Mouse (Mus musculus) urinary bladder, adult 2 months (tissue): ENCODE results near the gene Vps53. TPM values are rescaled to one million over a fixed set of nuclear protein-coding genes. Genes with fewer than 3 reads are reported as not detected.

Experiments used
- DNase-seq: peaks from one replicate; pipeline ENCODE4 v3.0.0; 2022; ENCODE audit warnings: low spot score
- polyA plus RNA-seq: library from polyadenylated mRNA; depleted of rRNA; stranded (reverse); fragments of >200 nt; gene quantifications from 2 replicates; pipeline ENCODE4 v1.2.3, GENCODE M21; 2012

The Vps53 gene
- polyA plus RNA-seq, 1 experiment = 37.9 TPM

DNA sequence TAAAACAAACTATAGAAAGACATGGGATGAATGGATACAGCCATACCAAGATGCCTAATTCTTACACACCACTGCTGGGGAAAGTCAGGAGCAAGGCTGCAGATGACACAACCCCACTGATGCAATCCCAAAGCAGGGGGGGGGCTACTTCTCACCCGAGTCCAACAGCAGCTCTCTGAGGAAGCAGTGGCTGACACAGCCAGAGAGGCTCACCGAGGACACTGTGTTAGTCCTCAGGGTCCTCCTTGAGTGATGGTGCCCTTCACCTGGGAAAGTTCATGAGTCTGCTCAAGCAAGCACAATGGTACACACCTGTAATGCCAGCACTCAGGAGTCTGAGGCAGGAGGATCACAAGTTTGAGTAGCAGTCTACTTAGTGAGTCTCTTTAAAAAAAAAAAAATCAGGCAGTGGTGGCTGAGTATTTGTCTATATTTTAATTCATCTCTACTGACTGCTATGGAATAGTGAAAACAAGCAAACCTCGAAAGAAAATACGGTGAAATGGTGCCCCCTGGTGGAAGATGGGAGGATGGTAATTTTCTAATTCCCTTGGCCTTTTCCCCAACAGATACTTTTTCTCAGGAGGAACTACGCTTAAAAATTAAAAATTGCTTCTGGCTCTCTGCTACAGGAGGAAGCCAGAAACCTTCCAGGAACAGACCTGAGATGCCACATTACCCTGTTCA, 12.2 kb downstream of the Vps53 start:
- DNase-seq = no peak

DNA sequence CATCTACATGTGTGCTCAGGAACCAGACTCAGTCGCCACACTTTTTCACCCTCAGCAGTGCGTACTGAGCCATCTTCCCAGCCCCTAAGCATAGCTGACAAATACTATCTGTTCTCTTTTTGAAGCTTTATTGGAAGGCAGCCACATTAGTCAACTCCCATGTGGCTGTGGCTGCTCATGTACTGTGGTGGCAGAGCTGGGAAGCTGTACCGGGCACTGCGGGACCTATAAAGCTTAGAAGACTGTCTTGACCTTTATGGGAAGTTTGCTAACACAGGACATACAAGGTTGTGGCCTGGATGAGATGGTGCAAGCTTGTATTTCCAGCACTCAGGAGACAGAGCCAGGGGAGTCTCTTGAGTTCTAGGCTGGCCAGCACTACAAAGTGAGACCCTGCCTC, 12.8 kb downstream of the Vps53 start:
- DNase-seq = no peak

- no peak for DNase-seq
Measured at GRCm38 (mm10) chr11:76160251-76160650, 19.2 kb downstream of the Vps53 start.

GRCm38 (mm10) chr11:76158375-76158774, 21.1 kb downstream of the Vps53 start:
- no peak for DNase-seq

DNA sequence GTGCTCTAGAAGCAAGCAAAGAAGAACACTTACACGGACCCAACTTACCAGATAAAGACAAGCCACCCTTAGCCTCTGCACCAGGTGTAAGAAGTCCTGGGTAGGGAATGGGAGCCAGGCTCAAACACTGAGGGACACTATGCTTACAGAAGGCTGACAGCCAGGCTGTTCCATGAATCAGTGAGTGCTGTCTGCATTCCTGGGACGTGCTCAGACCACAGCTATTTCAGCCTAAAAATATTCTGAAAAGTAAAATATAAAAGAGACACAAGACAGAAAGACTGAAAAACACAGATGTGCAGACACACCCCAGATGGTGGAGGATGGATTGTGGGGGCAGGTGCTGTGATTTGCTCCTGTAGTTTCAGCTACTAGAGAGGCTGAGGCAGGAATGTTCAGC, 24.6 kb downstream of the Vps53 start:
- DNase-seq = no peak

DNA sequence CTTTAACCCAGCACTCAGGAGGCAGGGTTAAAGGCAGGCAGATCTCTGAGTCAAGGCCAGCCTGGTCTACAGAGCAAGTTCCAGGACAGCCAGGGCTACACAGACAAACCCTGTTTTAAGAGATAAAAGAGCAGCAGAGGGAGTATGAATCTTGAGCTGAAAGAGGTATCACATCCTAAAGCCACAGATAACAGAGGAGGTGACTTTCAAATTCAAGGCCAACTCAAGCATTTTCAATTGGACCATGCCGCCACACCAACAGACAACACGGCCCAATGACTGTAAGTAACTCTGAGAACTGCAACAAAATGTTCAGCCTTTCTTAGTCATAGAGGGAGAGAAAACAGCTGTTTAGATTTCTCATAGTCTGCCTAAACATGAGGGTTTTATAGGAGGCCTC, 25.2 kb downstream of the Vps53 start:
- no peak for DNase-seq

- DNase-seq = no peak
Measured at GRCm38 (mm10) chr11:76153236-76153951, 26.1 kb downstream of the Vps53 start.

DNA sequence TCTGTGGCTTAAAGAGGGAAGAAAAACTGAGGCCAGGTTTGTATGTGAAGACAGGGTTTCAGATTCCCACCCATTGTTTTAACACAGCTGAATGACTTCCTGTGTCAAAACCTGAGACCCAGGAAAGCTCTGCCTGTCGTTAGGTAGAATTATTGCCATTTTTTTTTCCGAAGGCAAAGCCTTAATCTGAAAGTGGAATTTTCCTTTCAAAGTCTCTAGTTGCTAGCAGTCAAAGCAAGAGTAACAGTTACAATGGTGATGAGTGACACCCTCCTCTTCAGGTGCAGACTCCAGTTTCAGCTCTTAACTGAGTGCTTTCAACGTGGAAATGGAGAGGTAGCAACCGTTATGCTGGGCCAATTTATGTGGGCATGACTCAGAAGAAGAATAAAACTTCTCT, 28.5 kb downstream of the Vps53 start:
- no peak for DNase-seq

GRCm38 (mm10) chr11:76148055-76149008, 31.1 kb downstream of the Vps53 start:
- DNase-seq = no peak

DNA sequence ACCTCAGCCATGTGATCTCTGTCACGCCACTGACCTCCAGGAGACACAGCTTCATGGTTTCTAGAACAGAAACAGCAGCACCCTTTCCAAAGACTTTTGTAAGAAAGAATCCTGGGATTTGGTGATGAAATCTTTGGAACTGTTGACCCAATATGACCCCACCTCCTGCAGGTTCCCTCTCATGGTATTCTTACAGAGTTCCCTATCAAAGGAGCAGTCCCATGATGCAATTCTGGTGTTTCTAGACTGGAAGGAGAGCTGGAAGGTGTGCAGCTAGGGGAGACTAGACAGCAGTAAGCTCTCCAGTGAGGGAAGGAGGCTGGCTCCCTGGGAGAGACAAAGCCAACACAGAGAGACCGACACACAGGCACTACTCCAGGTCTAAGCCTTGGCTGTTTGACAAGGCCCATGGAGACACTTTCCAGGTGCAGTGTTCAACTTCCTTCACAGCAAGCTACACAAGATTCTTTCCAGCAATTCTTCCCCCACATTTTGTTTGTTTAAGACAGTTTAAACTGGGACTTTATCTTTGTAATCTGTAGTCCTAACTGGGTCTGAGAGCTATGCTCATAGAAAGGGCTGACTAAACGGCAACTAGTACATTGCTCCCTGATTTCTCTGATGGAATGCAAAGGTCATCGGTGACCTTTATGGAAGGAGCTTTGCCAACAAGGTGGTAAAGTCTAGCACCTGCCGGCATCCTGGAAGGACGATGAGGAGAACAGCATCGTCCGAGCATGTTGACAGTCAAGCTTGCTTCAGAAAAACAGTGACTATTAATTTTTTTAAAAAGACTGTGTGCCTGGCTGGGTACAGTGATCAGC, 33.0 kb downstream of the Vps53 start:
- no peak for DNase-seq

DNA sequence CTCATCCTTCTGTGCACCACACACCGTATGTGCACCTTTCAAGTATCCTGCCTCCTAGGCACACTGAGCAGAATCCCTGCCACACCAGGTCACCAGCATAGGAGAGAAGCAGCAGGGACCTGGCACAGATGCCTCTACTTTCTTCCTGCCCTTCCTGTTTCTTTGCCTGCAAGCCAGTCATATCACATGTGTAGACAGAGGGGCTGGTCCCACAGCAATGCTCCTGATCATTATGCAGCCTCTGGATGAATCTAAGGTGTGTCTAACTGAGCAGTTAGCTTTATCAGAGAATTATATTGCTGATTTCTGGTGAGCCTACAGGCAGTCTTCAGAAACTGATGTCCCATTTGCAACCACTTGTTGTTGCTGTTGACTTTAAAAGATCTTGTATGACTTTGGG, 34.3 kb downstream of the Vps53 start:
- no peak for DNase-seq

- no peak for DNase-seq
Measured at GRCm38 (mm10) chr11:76144386-76144785, 35.1 kb downstream of the Vps53 start.

- no peak for DNase-seq
Measured at GRCm38 (mm10) chr11:76137996-76138395, 41.5 kb downstream of the Vps53 start.

DNA sequence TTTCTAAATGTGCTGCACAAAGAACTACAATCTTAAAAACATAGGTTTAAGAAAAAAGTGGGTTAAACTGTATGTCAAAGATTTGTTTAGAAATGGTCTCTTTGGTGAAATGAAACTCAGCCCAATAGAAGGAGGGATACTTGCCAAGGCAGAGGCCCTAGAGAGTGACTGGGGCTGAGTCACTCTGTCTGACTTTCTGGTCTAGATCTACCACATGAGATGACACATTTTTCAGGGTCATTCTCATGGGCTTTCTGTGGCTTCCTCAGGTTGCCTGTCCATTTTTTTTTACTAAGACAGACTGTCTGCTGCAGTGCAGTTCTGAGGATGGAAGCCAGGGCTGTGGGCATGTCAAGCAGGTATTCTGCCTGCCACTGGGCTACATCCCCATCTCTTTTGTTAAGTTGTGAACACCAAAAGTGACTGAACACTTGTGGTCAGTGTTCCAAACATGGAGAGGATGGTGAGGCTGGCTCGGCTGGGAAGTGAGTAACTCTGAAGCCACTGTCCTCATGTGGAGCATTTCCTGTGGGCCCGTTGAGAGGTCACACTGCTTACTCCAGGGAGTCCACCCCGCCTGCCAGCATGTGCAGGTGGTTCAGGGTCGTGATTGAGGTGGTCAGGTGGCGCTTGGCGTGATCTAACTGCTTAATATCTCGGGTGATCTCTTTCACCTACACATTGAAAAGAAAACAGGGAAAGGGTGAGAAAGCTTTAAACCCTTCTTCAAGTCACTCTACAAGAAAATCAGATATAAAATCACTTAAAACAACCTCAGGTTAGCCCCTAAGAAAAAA, 43.6 kb downstream of the Vps53 start:
- no peak for DNase-seq

GRCm38 (mm10) chr11:76130859-76131258, 48.6 kb downstream of the Vps53 start:
- DNase-seq = no peak

GRCm38 (mm10) chr11:76125386-76125785, 54.1 kb downstream of the Vps53 start:
- DNase-seq = no peak

DNA sequence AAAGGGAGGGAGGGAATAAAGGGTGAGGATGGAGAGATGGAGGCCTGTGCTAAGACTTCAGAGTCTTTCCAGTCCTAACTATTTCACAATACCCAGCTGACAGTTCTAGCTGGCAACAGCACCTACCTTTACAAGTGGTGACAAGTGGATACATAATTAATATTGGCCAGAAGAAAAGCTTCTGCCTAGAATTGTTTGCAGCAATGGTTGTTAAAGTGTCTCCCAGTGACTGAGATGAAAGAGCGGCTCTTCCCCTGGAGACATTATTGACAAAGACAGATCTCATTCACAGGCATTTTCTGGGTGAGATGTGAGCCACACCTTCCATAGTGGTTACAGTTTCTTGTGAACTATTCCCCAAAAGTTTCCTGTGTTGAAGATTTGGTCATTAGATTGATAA, 55.9 kb downstream of the Vps53 start:
- DNase-seq = no peak

GRCm38 (mm10) chr11:76122571-76122970, 56.9 kb downstream of the Vps53 start:
- no peak for DNase-seq

GRCm38 (mm10) chr11:76121086-76121485, 58.4 kb downstream of the Vps53 start:
- DNase-seq = no peak

DNA sequence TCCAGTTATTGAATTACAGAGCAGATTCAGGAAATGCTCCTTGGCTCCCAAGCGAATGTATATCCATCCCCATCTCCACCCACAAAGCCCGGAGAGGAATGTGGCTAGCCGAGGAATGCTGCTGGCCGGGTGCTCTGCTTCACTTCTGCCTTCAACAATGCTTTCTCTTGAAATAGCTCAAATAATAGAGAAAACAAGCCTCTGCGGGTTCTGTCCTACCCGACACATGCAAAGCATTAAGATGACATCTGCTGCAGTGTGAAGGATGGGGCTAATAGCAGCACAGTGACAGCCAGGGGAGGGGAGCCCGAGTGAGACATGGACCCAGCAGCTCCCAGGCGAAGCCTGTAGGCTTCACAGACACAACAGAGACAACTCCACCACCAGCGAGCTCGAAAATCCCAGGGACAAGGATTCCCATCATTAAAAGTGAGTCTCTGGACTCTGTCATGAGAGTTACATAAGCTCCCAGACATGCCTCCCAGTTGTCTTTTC, 59.0 kb downstream of the Vps53 start:
- DNase-seq = no peak

DNA sequence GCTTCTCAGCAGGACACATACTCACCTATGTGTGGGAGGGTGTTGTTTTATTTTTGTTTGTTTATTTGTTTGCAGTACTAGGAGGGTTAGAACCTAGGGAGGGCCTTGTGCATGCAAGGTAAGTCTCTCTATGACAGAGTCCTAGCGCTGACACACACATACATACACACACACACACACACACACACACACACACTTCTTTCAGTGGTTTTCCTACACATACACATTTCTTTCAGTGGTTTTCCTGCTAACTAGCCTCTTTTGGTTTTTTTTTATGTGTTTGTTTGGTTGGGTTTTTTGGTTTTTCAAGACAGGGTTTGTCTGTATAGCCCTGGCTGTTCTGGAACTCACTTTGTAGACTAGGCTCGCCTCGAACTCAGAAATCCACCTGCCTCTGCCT, 69.0 kb downstream of the Vps53 start:
- DNase-seq = no peak
